Mouse (Mus musculus): ENCODE results near the gene Bnip2.

DNA sequence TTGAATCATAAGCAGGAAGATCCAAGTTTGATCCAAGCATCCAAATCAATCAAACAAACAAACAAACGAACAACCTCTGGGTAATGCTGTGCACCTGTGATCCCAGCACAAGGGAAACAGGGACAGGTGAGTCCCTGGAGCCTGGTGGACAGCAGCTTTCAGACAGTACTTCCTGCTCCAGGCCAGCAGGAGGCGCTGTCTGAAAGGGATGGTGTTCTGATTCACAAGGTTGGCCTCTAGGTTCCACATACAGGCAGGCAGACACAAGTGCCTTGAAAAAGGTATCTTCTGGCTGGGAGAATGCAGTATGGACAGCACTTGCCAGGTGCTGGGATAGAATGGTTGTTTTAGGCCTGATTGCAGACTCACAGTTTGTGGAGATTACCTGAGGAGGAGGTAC lies 40.3 kb upstream of the Bnip2 start:
- TF ChIP-seq ZC3H11A (IDR thresholded peaks at IDR 0.05; ENCODE audit: borderline replicate concordance, low read depth, low read length) = 0 out of 2 replicates have a peak, but pooled peaks have one; percentile 35
- TF ChIP-seq ZNF384 (IDR thresholded peaks at IDR 0.05; ENCODE audit: low read depth, low read length) = no peak

All from ES-E14 (cell line).